Mouse (Mus musculus) cortical plate, adult 2 months (tissue): ENCODE data around the gene Nup155.

ENCODE experiments used
- CTCF ChIP-seq: fragments of 200-500 bp; IDR thresholded peaks from 2 replicates; pipeline ENCODE4 v1.5.1; 2011; ENCODE audit warnings: mild to moderate bottlenecking, control low read depth, low read length; ENCODE audit not compliant: insufficient read depth; ENCODE audit errors: extremely low read depth
- POLR2A ChIP-seq: fragments of 200-500 bp; IDR thresholded peaks from 2 replicates; pipeline ENCODE4 v1.6.1; 2011; ENCODE audit warnings: mild to moderate bottlenecking, low read length, control low read depth; ENCODE audit not compliant: insufficient read depth; ENCODE audit errors: extremely low read depth

DNA sequence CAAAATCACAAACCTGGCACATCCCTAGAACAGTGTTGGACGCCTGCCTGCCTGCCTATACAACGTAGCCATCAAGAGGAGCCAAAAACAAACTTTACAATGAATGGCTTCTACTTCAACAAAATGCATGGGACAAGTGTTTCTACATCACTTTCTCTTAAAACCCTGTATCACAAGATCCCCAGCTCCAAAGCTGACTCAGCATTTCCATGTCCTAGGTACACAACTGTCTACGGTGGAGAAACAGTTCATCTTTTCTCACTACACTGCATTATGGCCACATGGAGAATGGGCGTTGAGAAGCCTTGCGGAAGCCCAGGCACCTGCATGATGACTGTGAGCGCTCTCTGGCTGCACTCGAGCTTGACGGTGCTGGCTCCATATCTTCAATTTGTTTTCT lies 26.9 kb upstream of the Nup155 start:
- TF ChIP-seq CTCF (no peak), POLR2A (no peak)
